Mouse (Mus musculus) Muller cell, postnatal 12 days (primary cell): ENCODE measurements around the gene Gm26938.

Experiments used
- DNase-seq: peaks from one replicate; pipeline ENCODE4 v3.0.0-alpha.2; 2015; ENCODE audit errors: inconsistent ontology term

Gene Gm26938

DNA sequence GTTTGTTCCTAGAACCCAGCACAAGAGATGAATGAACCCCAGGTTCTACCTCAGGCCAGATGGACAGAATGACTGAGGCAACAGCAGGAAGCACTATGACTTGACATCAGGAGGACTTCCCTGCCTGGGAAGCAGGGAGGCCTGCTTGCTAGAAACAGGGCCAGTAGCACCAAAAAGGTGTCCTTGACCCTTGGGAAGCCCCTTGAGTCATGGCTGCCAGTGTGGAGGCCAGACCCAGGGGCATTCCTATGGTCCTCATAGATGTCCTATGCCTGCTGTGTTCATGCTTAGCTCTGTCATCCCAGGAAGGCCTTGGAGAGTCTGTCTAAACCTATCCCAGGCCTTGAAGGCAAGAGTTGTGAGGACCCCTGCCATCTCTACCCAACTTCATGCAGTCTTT is 9.8 kb downstream of the Gm26938 start:
- DNase-seq = no peak

DNA sequence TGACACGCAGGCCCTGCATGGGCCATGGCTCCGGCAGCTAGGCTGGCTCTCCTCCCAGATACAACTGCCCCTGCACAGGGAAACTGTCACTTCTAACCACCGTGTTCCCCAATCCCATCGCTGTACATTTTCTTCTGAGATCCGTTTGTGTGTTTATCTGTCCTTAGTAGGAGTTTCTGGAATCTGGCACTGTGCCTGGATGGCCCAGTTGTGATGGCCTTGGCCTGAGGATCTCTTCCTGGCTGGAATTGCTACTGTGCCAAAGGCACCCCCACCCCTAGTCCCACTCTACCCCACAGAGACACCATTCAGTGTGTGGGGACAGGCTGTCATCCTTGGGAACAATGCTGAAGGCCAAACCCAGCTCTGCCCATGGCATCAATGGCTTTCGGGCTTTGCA is 10.2 kb downstream of the Gm26938 start:
- no peak for DNase-seq

DNA sequence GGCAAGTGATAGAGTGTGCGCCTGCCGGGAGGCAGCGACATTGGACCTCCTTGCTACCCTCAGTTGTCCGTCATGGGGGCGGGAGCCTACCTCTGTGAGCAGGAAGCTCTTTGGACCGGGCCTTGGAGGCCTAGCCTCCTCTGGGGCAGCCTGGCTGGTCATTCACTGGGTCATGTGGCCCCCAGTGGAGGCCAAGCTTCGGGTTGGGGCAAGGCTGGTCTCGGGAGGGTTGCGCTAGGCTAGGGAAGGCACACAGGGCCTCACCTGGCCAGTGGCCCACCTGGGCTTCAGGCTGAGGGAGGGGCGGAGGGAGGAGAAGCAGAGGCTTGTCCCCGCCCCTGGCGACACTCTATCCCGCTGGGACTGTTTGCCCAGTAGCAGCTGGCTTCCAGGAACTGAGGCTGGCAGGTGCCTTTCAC is 12.2 kb downstream of the Gm26938 start:
- DNase-seq = no peak

DNA sequence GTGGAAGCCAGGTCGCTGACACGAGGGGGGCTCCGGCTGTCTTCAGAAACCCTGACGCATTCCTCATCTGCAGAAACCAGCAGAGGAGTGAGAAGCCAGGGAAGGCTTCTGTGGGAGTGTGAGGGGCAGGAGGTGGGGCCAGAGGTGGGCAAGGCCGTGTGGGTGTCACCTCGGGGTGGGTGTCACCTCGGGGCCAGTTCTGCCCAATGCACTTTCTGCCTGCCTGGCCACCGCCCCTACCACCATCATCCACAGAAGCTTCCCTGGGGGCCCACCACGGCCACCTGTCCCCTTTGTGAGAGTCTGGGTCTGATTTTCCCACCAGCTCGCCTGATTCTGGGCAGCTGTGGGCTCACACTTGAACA is 13.1 kb downstream of the Gm26938 start:
- DNase-seq = no peak

DNA sequence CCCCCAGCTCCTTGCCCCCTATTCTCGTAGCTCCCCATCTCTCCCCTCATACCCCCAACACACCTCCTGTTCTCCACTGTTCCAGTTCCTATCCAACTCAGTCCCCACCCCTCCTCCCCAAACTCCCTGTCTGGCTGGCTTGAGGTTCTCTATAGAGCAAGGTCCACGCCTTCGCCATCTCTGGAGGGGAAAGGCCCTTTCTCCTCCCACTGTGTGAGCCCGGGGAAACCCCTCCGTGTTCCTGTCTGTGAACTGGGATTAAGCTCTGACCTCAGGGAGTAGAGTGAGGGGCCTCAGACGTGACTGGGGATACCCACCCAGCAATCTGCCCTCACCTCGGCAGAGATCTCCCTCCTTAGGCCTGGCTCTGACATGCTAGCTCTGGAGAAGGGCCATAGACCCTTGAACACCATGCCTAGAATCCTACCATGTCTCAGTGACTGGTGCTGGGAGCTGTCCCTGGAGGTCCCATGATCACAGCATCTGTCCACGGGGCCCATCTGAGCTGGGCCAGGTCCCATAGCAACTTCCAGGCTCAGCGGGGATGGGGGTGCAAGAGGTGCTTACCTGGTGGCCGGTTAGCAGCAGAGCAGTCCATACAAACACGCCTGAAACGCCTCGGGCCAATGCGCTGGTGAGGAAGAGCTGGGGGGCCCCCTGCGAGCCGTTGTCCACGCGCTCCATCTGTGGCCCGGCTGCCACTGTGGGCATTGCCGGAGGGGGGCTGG is 13.6 kb downstream of the Gm26938 start:
- DNase-seq = no peak

DNA sequence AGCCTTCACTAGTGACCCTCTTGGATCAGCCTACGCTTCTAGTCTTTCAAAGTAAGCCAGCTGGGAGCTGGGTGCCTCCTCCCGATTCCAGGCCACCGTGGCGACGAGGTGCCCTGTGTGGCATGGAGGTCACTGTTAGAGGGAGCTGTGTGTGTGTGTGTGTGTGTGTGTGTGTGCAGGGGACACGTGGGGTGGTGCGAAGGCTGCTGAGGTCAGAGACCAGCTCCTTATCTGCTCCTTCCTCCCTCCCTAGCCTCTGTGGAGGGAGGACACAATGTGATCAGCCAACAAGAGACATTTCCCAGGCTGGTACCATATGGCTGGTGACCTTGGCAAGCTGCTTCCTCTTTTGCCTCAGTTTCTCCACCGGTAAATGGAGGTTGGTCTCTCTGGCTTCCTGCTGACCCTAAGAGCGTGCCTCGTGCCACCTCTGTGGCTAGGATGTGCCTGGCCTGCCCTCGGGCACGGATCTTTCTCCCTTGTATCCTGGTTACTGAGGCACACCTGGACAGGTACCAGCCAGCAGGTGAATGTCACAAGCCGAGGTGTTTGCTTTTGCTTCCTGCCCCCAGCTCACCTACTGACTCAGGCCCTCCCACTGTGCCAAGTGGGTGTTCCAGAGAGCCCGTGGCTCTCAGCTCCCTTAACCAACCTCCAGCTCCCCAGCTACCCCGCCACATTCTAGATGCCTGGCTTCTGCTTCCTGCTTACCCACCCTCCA is 14.4 kb downstream of the Gm26938 start:
- DNase-seq = no peak

DNA sequence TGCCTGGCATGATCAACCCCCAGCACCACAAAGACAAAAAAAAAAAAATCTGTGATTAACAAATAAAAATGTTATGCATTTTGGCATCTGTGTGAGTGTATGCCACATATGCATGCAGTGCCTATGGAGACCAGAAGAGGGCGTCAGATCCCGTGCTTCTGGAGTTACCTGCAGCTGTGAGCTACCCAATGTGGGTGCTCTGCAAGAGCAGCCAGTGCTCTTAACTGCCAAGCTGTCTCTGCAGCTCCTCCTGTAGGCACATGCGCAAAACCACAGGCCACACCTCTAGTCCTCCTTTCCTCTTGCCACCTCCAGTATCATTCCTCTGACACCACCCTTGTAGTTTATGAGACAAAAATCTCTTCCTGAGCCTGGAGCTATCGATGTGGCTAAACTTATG is 16.8 kb downstream of the Gm26938 start:
- DNase-seq = no peak

DNA sequence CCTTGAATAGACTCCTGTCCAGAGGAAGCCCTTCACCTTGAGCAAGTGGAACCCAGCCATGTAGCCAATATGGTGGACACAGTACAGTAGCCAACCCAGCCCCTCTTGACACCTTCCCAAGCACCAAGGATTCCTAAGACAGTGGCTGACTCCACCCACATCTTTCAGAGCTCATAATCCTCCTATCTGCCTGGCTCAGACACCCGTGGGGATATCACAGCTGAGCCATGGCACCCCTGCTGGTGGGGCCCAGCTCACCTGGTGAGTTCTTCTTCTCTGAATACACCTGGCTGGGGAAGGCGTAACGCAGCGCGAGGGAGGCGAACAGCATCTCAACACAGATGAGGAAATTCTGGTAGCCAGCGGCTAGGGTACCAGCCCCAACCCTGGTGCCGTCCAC is 20.3 kb downstream of the Gm26938 start:
- DNase-seq = no peak

DNA sequence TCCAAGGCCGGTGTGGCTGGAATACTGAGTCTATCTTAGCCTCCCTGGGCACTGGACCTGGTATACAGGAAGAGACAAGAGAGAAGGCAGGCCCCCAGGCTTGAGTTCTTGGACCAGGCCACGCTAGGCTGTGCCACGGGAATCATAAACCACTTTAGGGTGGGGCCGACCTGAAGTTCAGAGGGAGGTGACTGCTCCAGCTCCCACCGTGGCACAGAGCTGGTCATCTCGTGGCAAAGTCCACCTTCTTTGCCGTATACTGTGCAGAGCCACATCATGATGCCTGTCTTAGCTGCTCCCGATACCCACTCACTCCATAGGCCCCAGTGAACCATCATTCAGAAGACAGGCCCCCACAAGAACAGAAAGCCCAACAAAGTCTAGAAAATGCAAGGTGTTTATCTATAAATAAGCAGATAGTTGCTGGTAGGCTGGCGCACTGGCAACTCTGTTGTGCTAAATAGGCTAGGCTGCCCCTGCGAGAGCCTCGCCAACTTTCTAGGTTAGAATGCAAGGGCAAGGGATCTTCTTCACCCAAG is 21.6 kb downstream of the Gm26938 start:
- no peak for DNase-seq

DNA sequence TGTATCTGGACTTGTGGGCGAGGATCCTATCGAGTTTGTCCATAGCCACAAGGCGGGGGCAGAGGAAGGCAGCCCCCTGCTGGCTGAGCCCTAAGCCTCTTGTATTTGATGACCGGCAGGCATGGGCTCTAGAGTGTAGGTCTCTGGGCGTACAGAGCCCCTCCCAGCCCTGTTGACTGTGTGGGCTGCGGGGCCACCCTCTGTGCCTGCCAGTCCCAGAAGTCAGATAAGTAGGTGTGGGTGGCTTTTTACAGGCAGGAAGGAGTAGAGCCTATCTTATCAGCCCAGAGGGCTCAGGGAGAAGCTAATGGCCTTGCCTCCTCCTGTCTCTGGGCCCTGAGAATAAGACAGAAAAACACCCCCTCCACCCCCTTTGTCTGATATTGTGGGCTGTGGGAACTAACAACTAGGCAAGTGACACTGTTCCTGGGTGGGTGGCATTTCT is 22.1 kb downstream of the Gm26938 start:
- DNase-seq = no peak

DNA sequence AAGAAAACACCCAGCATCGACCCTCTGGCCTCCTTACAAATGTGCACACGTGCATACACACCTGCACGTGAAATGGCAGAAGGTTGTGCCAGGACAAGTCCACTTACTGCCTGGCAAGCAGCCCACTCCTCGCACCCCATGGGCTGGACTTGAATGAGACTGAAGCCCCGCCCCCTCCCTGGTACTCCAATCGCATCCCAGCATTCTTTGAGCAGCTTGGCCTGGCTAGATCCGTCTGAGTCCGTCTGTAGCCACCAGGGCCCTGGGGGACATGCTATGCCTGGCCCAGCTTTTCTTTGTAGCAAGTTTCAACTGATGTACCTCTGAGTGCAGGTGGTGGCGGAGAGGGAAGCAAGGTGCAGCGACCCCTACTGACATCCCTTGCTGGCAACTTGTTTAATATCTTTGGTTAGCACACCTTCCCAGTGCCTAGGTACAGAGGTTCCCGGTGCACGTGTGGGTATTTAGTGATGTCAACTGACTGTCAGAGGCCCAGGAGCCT is 22.6 kb downstream of the Gm26938 start:
- peak; percentile 86 for DNase-seq

DNA sequence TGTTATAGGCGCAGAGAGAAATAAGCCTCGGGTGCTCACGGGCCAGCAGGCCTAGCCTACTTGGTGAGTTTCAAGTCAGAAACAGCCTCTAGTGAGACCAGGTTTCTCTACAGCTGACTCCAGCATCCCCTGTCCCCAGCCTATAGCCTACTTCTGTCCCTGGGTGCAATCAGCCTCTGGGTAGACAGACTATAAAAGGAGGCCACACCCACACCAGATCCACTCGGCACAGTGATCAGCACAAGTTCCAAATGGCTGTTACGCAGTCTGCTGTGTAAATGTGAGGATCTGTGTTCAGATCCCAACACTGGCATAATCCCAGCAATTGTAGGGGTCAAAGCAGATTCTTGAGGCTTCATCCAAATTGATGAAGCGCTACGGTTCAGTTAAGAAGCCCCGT is 23.0 kb downstream of the Gm26938 start:
- DNase-seq = no peak

DNA sequence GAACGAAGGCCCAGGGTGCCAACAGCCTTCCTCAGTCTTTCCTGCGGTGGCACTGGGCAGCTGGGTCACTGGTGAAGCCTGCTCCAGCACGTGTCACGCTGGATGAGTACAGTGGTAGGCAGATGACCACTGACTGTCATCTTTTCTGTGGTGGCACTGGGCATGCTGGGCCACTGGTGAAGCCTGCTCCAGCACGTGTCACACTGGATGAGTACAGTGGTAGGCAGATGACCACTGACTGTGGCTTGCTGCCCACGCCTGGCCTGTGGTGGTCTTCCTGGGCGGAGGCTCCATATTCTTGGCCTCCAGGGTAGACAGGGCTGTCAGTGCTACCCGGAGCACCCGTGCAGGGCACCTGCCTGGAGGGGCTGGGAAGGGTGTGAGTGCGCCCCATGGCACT is 24.3 kb downstream of the Gm26938 start:
- DNase-seq = no peak

DNA sequence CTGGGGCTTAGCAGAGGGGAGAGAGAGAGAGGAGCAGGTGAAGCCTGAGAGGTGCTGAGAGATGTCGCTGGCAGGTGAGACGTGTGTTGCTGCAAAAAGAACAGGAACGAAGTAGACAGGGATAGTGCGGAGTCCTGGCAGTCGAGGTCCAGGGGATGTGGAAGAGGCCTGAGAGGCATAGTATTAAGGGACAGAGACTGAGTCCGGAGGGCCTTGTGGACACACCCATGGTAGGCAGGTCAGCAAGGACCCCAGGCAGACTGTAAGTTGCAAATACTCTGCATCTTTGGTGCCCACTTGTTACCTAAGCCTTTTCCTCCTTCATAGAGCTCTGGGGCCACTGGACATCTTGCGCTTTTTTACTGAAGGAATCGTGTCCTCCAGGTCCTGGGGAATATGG is 25.0 kb downstream of the Gm26938 start:
- no peak for DNase-seq

DNA sequence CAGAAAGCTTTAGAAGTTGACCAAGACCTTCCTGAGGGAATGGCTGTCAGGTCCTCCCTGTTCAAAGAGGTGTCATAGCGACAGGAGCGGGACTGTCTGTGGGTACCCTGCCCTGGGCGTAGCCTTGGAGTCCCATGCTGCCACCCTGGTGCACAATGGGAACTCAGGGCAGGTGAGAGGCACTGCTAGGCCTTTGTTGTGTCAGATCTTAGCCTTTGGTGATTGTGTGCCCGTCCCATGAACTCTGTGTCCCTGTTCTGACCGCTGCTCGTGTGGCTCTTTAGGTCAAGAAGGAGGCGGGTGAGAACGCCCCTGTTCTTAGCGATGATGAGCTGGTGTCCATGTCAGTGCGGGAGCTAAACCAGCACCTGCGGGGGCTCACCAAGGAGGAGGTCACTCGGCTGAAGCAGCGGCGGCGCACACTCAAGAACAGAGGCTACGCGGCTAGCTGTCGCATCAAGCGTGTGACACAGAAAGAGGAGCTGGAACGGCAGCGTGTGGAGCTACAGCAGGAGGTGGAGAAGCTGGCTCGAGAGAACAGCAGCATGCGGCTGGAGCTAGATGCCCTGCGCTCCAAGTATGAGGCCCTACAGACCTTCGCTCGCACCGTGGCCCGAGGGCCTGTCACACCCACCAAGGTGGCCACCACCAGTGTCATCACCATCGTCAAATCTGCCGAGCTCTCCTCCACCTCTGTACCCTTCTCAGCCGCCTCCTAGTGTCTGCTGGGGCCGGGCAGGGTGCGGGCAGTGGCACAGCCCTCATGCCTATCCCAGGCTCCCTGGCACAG is 26.2 kb downstream of the Gm26938 start:
- no peak for DNase-seq

DNA sequence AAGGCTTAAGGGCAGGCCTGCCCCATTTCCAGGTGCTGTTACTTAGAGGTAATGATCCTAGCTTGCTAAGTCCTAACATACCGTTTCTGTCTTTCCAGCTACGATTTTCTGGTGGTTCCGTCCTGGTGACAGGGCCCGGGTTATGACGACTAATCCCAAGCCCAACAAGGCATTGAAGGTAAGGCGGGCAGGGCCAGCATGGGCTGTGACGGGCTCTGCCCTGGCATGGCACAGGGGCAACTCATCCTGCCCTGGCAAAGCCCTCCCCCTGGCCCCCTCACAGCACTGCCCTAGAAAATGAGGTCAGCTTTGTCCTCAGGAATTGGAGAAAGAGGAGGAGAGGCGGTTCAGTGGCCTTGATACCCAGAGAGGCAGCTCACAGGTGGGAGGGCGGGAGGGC is 27.2 kb downstream of the Gm26938 start:
- no peak for DNase-seq

DNA sequence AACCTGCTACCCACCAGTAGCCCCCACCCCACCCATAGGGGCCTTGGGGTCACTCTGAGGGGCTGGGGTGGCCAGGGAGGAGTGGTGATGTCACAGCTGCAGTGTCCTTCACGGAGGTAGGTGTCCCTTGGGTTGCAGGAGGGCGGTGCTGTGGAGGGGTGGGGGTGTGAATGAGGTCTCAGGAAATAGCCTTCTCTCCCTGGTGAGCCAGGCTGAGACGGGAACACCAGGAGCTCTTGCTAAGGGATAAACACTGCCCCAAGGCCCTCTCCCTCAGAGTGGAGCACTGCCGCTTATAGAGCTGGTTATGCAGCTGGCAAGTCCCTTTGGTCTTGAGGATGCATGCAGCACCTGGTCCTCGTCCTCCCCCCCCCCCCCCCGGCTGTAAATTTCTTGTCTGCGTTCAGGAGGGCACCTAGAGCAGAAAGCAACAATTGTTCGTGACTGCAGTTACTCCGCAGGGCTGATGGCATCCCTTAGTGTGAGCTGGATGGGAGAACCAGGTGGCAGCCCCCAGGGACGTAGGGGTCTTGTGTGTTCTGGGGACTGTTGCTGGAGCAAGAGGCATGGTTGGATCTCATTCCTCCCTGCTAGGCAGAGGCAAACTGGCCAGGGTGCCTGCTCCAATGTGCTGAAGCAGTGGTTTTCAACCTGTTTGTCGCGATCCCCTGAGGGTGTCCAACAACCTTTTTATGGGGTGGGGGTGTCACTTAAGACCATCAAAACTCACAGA is 27.9 kb downstream of the Gm26938 start:
- no peak for DNase-seq

DNA sequence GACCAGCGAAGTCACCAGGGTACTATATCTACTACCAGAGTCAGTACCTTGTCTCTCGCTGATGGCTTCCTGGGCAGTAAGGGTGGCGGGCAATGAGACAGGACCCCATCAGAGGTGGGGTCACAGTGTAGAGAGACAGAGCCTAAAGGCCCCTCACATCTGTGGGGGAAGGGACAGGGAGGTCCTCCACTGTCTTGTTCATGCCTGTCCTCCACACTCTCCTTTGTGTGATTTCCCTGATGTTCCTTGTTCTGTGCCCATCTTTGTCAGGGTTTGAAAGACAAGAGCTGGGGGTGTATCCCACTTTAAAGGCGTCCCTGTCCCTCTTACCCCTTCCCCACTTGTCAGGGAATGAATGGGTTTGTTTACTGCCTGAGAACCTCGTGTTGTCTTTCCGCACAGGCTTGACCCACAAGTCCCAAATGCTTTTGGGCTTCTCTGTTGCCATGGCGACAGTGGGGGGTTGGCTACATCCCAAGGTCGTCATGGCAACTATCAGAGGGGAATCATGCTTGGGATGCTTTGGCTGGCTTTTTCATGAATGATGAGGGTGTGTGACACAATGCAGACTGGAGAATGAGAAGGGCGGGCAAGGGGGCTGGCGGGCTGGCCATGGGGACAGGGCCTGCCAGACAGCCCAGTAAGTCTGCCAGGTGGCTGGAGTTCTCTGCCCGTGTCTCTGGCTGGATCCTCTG is 28.6 kb downstream of the Gm26938 start:
- peak; percentile 99 for DNase-seq

DNA sequence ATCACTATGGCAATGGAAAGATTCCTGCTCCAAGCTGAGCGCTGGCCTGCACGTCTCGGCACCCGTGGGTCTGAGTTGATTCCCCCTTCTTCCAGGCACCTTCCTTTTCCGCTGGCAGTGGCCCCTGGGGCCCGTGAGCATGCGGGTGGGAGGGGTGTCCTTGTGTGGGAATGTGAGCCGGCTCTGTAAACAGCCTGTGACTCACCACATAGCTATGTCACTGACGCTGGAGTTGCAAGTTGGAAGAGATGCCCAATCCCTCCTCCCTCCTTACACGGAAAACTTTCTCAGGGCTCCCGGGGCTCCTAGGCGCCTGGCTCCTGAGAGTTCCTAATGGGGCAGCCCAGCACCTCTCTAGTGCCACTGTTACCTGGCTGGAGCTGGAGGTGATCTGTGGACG is 29.3 kb downstream of the Gm26938 start:
- DNase-seq = peak; percentile 98

DNA sequence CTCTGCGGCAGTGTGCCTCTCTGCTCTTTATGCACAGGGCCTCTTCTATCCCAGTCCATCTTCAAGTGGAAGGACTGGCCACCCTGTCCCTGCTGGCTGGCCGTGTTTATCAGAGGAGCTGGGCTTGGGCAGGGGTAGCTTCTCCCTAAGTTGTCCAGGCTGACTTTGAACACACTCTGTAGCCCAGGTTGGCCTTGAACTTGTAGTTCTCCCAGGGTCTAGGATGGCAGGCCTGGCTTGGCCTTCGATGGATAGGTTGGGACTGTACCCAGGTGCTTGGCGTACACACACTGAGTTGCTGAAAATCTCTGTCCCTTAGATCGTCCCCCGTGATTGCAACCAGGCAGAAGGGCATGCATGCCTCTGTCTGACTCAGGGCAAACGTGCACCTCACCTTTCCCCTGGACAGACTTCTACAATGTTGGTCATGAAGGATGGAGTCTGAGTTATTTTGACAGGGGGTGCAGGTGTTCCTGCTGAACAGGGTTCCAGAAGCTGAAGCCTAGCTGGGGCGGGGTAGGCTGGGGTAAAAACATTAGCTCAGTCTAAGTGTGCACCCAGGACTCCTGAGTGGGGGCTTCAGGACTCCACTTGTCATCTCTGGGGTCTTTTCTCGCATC is 30.1 kb downstream of the Gm26938 start:
- DNase-seq = no peak
